Mouse (Mus musculus): Measurements from ENCODE around the gene Sec63. TPM values are rescaled to one million over a fixed set of nuclear protein-coding genes. Genes with fewer than 3 reads are reported as not detected.

Sec63 gene
- total and polyA plus RNA-seq, 3 experiments = 6.0 to 37.6 (median 30.0) TPM

- TF ChIP-seq CTCF (IDR thresholded peaks at IDR 0.05) (no peak), EP300 (IDR thresholded peaks at IDR 0.05; ENCODE audit: insufficient read depth, low read depth, low read length) (no peak), POLR2A (IDR thresholded peaks at IDR 0.05; ENCODE audit: insufficient read depth, low read depth, low read length) (no peak)
- H3K36me3 ChIP-seq (ENCODE audit: control insufficient read depth, insufficient read depth, low read length) = peaks cover 6% of the 10 kb centered on the region
- H3K27ac ChIP-seq = peak overlapping the region; percentile 95
- H3K9ac ChIP-seq (ENCODE audit: low read depth, low read length) = peak overlapping the region; percentile 95
- intact Hi-C loops (cut with DNase I) = loop anchor here (2.0 to 10.0 kb wide), 2 partner anchors 83 to 257 kb away; partner anchors contain the start of gene Snx3
- peak in 1 of 2 experiments; percentile 53 for DNase-seq
- H3K4me1 ChIP-seq (ENCODE audit: control insufficient read depth, insufficient read depth, low read length) = peaks cover 3% of the 10 kb centered on the region
- peaks cover 10% of the 10 kb centered on the region for H3K79me2 ChIP-seq (replicated peaks; ENCODE audit: control insufficient read depth, insufficient read depth, low read length)
- WGBS = under 1% methylated on average over 66 of the region's 66 CpGs
- H3K4me3 ChIP-seq = peak overlapping the region; percentile 87
- H3K27me3 ChIP-seq (ENCODE audit: control insufficient read depth, insufficient read depth, low read length) = no peaks in the 10 kb centered on the region
Observed at GRCm38 (mm10) chr10:42761901-42762669, 789 bp downstream of the Sec63 start.

DNA sequence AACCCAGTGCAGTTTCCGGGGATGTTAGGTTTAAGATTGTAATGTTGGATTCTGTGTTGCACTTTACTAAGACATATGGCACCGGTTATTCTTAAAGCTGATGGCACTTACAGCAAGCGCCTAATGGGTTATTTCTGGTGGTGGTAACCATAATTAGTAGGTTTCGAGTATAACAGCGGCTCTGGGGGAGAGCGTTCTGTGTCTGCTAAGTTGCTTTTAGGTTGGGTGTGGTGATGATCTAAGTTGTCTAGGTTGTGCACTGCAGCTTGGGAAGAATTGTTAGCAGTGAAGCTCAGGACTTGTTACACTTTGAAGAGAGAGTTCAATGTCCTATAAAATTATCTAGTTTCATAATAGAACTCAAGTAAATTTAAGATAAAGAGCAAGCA, 1.4 kb downstream of the Sec63 start:
- Histone ChIP-seq H3K27ac (peak overlapping the region; percentile 95), H3K4me3 (peak overlapping the region; percentile 87)
- intact Hi-C loops (cut with DNase I) = loop anchor here (10.0 kb wide), 1 partner anchor 258 kb away; the partner anchor contains the start of gene Snx3

DNA sequence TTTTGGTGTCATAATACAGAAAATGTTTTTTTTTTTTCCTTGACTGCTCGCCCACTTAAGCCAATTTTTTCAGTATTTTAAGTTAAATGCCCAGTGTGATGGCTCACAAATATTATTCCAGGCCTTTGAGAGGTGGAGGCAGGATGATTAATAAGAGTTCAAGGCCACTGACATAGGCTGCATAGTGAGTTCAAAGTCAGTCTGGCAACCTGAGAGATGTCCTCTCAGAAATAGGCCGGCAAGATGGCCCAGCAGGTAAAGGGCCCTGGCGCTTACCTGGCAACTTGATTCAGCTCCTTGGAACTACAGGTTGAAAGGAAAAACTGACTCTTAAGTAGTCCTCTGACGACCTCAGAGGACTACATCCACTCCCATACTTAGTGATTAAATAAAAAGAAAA, 1.9 kb downstream of the Sec63 start:
- Histone ChIP-seq H3K4me3 (peak overlapping the region; percentile 87; the same call in 1 of the 2 replicates), H3K27ac (no peak overlapping the region), H3K79me2 (replicated peaks; ENCODE audit: control insufficient read depth, insufficient read depth, low read length) (peaks cover 10% of the 10 kb centered on the region), H3K27me3 (ENCODE audit: control insufficient read depth, insufficient read depth, low read length) (no peaks in the 10 kb centered on the region), H3K9ac (ENCODE audit: low read depth, low read length) (peak overlapping the region; percentile 25; the same call in 1 of the 2 replicates), H3K36me3 (ENCODE audit: control insufficient read depth, insufficient read depth, low read length) (peaks cover 6% of the 10 kb centered on the region), H3K4me1 (ENCODE audit: control insufficient read depth, insufficient read depth, low read length) (peaks cover 3% of the 10 kb centered on the region)
- WGBS = 50% methylated on average over 4 of the region's 4 CpGs
- TF ChIP-seq CTCF (IDR thresholded peaks at IDR 0.05) (no peak), POLR2A (IDR thresholded peaks at IDR 0.05; ENCODE audit: insufficient read depth, low read depth, low read length) (no peak), EP300 (IDR thresholded peaks at IDR 0.05; ENCODE audit: insufficient read depth, low read depth, low read length) (no peak)
- no peak for DNase-seq
- intact Hi-C loops (cut with DNase I) = loop anchor here (10.0 kb wide), 1 partner anchor 258 kb away; the partner anchor contains the start of gene Snx3

More for the DNA sequence above, 1.4 kb downstream of the Sec63 start:
- Histone ChIP-seq H3K9ac (ENCODE audit: low read depth, low read length) (peak overlapping the region; percentile 95), H3K36me3 (ENCODE audit: control insufficient read depth, insufficient read depth, low read length) (peaks cover 6% of the 10 kb centered on the region), H3K79me2 (replicated peaks; ENCODE audit: control insufficient read depth, insufficient read depth, low read length) (peaks cover 10% of the 10 kb centered on the region), H3K27me3 (ENCODE audit: control insufficient read depth, insufficient read depth, low read length) (no peaks in the 10 kb centered on the region), H3K4me1 (ENCODE audit: control insufficient read depth, insufficient read depth, low read length) (peaks cover 3% of the 10 kb centered on the region)
- DNase-seq = no peak
- TF ChIP-seq CTCF (IDR thresholded peaks at IDR 0.05) = no peak
- no peak for TF ChIP-seq POLR2A (IDR thresholded peaks at IDR 0.05; ENCODE audit: insufficient read depth, low read depth, low read length)
- no peak for TF ChIP-seq EP300 (IDR thresholded peaks at IDR 0.05; ENCODE audit: insufficient read depth, low read depth, low read length)
- WGBS = under 1% methylated on average over 6 of the region's 6 CpGs

DNA sequence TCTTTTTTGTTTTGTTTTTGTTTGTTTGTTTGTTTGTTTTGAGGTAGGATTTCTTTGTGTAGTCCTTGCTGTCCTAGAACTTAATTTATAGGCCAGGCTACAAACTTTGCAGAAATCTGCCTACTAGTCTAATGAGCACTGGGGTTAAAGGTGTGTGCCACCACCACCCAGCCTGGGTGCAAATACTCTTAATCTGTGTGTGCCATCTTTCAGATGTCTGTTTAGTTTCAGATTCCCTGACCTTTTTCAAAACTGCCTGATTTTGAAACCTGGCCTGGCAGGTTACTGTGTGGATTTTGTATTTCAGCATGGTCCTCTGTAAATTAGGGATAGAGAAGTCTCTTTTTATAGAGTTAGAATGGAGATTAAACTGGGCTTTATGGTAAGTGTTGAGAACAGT, 4.0 kb downstream of the Sec63 start:
- peaks cover 6% of the 10 kb centered on the region for H3K36me3 ChIP-seq (ENCODE audit: control insufficient read depth, insufficient read depth, low read length)
- TF ChIP-seq CTCF (IDR thresholded peaks at IDR 0.05) = no peak
- no peak for TF ChIP-seq EP300 (IDR thresholded peaks at IDR 0.05; ENCODE audit: insufficient read depth, low read depth, low read length)
- no peak for TF ChIP-seq POLR2A (IDR thresholded peaks at IDR 0.05; ENCODE audit: insufficient read depth, low read depth, low read length)
- no peak for DNase-seq
- peaks cover 3% of the 10 kb centered on the region for H3K4me1 ChIP-seq (ENCODE audit: control insufficient read depth, insufficient read depth, low read length)
- no peak overlapping the region for H3K9ac ChIP-seq (ENCODE audit: low read depth, low read length)
- no peak overlapping the region for H3K4me3 ChIP-seq
- H3K79me2 ChIP-seq (replicated peaks; ENCODE audit: control insufficient read depth, insufficient read depth, low read length) = peaks cover 15% of the 10 kb centered on the region
- H3K27me3 ChIP-seq (ENCODE audit: control insufficient read depth, insufficient read depth, low read length) = no peaks in the 10 kb centered on the region
- intact Hi-C loops (cut with DNase I) = loop anchor here (10.0 kb wide), 1 partner anchor 261 kb away; the partner anchor contains the start of gene Snx3
- H3K27ac ChIP-seq = no peak overlapping the region

- Histone ChIP-seq H3K27ac (no peak overlapping the region), H3K9ac (ENCODE audit: low read depth, low read length) (no peak overlapping the region), H3K79me2 (replicated peaks; ENCODE audit: control insufficient read depth, insufficient read depth, low read length) (peaks cover 4% of the 10 kb centered on the region; the same call in 1 of the 2 replicates), H3K4me3 (no peak overlapping the region), H3K27me3 (ENCODE audit: control insufficient read depth, insufficient read depth, low read length) (no peaks in the 10 kb centered on the region), H3K36me3 (ENCODE audit: control insufficient read depth, insufficient read depth, low read length) (no peaks in the 10 kb centered on the region; the same call in 1 of the 2 replicates), H3K4me1 (ENCODE audit: control insufficient read depth, insufficient read depth, low read length) (no peaks in the 10 kb centered on the region)
- TF ChIP-seq CTCF (IDR thresholded peaks at IDR 0.05) (peak; percentile 26; the same call in 1 of the 2 replicates), POLR2A (IDR thresholded peaks at IDR 0.05; ENCODE audit: insufficient read depth, low read depth, low read length) (no peak)
- intact Hi-C loops (cut with DNase I) = no loop called here
- DNase-seq = no peak
- WGBS = 68% methylated on average over 3 of the region's 3 CpGs
Observed at GRCm38 (mm10) chr10:42775450-42775849, 14.2 kb downstream of the Sec63 start.

DNA sequence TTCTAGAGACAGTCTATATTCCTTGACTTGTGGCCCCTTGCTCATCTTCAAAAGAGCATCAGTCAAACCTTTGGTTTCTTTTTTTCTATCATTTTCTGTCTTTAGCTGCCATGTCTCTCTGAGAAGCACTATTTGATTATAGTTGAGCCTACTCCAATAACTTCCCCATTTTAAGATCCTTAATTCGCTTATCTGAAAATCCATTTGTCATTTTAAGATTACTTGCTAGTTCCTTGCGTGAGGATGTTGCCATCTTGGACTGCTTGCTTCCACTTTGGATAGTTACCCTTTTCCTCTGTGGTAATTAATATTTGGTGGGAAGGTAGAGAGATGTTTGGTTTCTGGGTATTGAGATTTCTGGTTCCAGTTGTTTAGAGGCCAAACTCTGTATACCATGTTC, 19.5 kb downstream of the Sec63 start:
- H3K4me1 ChIP-seq (ENCODE audit: control insufficient read depth, insufficient read depth, low read length) = peaks cover 1% of the 10 kb centered on the region
- TF ChIP-seq CTCF (IDR thresholded peaks at IDR 0.05) (no peak), EP300 (IDR thresholded peaks at IDR 0.05; ENCODE audit: insufficient read depth, low read depth, low read length) (no peak), POLR2A (IDR thresholded peaks at IDR 0.05; ENCODE audit: insufficient read depth, low read depth, low read length) (no peak)
- H3K79me2 ChIP-seq (replicated peaks; ENCODE audit: control insufficient read depth, insufficient read depth, low read length) = no peaks in the 10 kb centered on the region; the same call in 1 of the 2 replicates
- no peak for DNase-seq
- 86% methylated on average over 2 of the region's 2 CpGs for WGBS
- intact Hi-C loops (cut with DNase I) = no loop called here
- H3K4me3 ChIP-seq = no peak overlapping the region
- no peaks in the 10 kb centered on the region; the same call in 1 of the 2 replicates for H3K36me3 ChIP-seq (ENCODE audit: control insufficient read depth, insufficient read depth, low read length)
- no peak overlapping the region for H3K27ac ChIP-seq
- no peaks in the 10 kb centered on the region for H3K27me3 ChIP-seq (ENCODE audit: control insufficient read depth, insufficient read depth, low read length)
- no peak overlapping the region for H3K9ac ChIP-seq (ENCODE audit: low read depth, low read length)
